Mouse (Mus musculus) heart, embryonic 15.5 days (tissue): ENCODE measurements around the gene Gm9945. TPM values are rescaled to one million over a fixed set of nuclear protein-coding genes. Genes with fewer than 3 reads are reported as not detected.

Source experiments
- ATAC-seq: fragments of 200-750 bp; cut with Nextera tagmentation; replicated peaks from 2 replicates; pipeline ENCODE4 v1.8.0; 2017; ENCODE audit warnings: low read depth, moderate TSS enrichment; ENCODE audit not compliant: insufficient number of reproducible peaks, insufficient read depth, low FRiP score
- H3K27ac ChIP-seq: fragments of 300-500 bp; sonication (generic); 2 replicates; pipeline ENCODE4 v1.5.1; 2015; ENCODE audit warnings: mild to moderate bottlenecking, inconsistent platforms
- H3K27me3 ChIP-seq: fragments of 300-500 bp; sonication (generic); 2 replicates; pipeline ENCODE4 v1.6.1; 2015; ENCODE audit warnings: inconsistent platforms
- H3K36me3 ChIP-seq: fragments of 300-500 bp; sonication (generic); 2 replicates; pipeline ENCODE4 v1.6.1; 2015; ENCODE audit warnings: mild to moderate bottlenecking, inconsistent platforms
- H3K4me1 ChIP-seq: fragments of 300-500 bp; sonication (generic); replicated peaks from 2 replicates; pipeline ENCODE4 v1.6.1; 2015; ENCODE audit warnings: inconsistent platforms
- H3K4me2 ChIP-seq: fragments of 300-500 bp; sonication (generic); 2 replicates; pipeline ENCODE4 v1.6.1; 2015; ENCODE audit warnings: inconsistent platforms, mild to moderate bottlenecking, moderate library complexity
- H3K4me3 ChIP-seq: fragments of 300-500 bp; sonication (generic); 2 replicates; pipeline ENCODE4 v1.5.1; 2015; ENCODE audit warnings: mild to moderate bottlenecking, inconsistent platforms
- H3K9ac ChIP-seq: fragments of 300-500 bp; sonication (generic); 2 replicates; pipeline ENCODE4 v1.6.1; 2015; ENCODE audit warnings: mild to moderate bottlenecking, inconsistent platforms
- H3K9me3 ChIP-seq: fragments of 300-500 bp; sonication (generic); replicated peaks from 2 replicates; pipeline ENCODE4 v1.6.1; 2016; ENCODE audit warnings: inconsistent platforms
- WGBS: fragments of 180-500 bp; shearing (Covaris S2); methylation state at CpG from one replicate; pipeline ENCODE4 v1.1.7; 2015; ENCODE audit warnings: mixed read lengths; 5-methylcytosine and 5-hydroxymethylcytosine counted together
- polyA plus RNA-seq: library from polyadenylated mRNA; unstranded; fragments of >200 nt; fragmentation: Nextera tagmentation; extraction: Ambion mirVana; gene quantifications from 2 replicates; pipeline ENCODE4 v1.2.1, GENCODE M21; 2015

Gene Gm9945
- polyA plus RNA-seq = not detected in 2 replicates

DNA sequence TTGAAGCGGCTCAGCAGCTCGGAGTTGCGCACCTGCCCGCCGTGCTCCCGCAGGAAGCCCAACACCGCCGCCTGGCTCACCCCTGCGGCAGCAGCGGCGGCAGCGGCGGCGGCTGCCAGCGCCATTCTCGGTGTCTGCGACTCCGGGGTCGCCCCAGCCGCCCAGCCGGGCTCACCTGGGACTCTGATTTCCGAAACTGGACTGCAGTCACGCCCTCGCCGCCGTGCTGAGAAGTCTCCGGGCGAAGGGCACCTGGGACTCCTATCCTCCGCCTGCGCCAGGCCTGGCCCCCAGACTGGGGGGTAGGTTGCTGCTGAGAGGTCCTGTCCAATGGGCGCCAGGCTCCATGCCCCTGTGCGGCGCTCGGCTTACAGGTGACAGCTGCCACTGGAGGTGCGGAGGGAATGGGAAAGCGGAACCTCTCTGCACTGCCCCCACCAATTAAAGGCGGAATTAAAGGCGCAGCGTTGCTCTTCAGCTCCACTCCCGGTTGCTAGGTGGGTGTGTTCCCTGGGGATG, at the start of gene Gm9945, which contains the start of gene Sowaha:
Gene Gm9945, plus strand, starts transcription at position 384 of the 519 bp plus-strand sequence.
Gene Sowaha, minus strand, starts transcription at position 492 of the 519 bp plus-strand sequence.
- no peak; the same call in 1 of the 2 replicates for ATAC-seq
- Histone ChIP-seq H3K36me3 (no peaks in the 10 kb centered on the region), H3K4me3 (peak within 1 kb of the TSS; percentile 61), H3K9ac (peak within 1 kb of the TSS; percentile 39), H3K27ac (no peak within 1 kb of the TSS), H3K4me2 (peak within 1 kb of the TSS; percentile 98), H3K9me3 (no peaks in the 10 kb centered on the region), H3K4me1 (peaks cover 19% of the 10 kb centered on the region), H3K27me3 (peaks cover 70% of the 10 kb centered on the region)
- 4% methylated on average over 40 of the region's 40 CpGs for WGBS

DNA sequence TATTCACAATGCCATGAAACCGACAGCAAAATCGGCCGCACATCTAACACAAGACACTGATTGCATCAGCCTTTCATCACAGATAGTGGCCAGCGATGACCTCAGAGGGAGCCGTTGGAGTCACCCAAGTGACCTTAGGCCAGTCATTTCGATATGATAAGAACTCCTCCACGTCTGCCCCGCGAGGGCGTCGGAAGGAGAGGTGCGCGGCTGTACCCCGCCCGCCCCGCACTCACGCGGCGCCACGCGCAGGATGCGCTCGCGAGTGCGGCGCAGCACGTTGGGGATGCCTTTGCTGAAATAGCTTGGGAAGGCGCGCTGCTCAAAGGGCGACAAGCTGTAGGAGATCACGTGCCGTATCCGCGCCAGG, 49.7 kb upstream of the Gm9945 start:
- Histone ChIP-seq H3K9me3 (no peaks in the 10 kb centered on the region), H3K36me3 (peaks cover 15% of the 10 kb centered on the region), H3K27ac (peak overlapping the region; percentile 83), H3K4me3 (peak overlapping the region; percentile 73), H3K4me2 (peak overlapping the region; percentile 70), H3K4me1 (peaks cover 22% of the 10 kb centered on the region), H3K9ac (peak overlapping the region; percentile 76), H3K27me3 (no peaks in the 10 kb centered on the region)
- WGBS = under 1% methylated on average over 34 of the region's 34 CpGs
- ATAC-seq = peak; percentile 25; the same call in 1 of the 2 replicates

DNA sequence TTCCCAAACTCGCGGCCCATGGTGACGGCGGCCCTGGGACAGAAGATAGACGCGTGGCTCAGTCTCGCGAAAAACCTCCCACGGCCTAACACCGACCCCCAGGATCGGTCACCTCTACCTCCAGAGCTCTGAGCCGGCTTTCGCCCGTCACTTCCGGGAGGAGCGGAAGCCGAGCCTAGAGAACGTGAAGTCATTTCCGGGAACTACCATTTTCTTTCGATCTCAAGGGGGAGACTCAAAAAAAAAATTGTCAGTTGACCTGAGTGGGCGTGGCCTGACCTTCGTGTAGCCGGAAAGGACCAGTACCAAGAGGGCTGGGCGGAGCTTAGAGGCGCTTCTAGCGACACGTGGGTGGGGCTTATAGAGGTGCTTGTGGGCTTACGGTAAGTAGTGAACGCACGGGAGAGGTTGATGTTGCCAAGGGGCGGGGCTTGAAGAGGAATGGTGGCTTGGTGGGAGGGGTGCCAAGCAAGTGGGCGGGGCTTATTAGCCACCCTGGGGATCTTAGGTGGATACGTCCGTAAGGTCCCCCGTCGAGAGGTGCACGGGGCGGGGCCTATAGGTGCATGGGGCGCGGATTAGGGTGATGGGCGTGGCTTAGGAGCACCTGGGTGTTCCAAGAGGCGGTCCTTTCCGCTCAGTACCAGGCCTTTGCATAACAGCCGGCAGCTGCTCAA, 49.2 kb upstream of the Gm9945 start, which contains the start of the genes Uqcrq and Gdf9:
Gene Uqcrq, minus strand, starts transcription at position 162 of the 677 bp plus-strand sequence.
Gene Gdf9, plus strand, starts transcription at position 354 of the 677 bp plus-strand sequence.
- H3K4me2 ChIP-seq = peak within 1 kb of the TSS; percentile 71
- peak within 1 kb of the TSS; percentile 76 for H3K9ac ChIP-seq
- peak; percentile 95 for ATAC-seq
- no peaks in the 10 kb centered on the region for H3K27me3 ChIP-seq
- H3K36me3 ChIP-seq = peaks cover 15% of the 10 kb centered on the region
- H3K9me3 ChIP-seq = no peaks in the 10 kb centered on the region
- peak within 1 kb of the TSS; percentile 83 for H3K27ac ChIP-seq
- peaks cover 18% of the 10 kb centered on the region for H3K4me1 ChIP-seq
- under 1% methylated on average over 44 of the region's 44 CpGs for WGBS
- peak within 1 kb of the TSS; percentile 73 for H3K4me3 ChIP-seq

DNA sequence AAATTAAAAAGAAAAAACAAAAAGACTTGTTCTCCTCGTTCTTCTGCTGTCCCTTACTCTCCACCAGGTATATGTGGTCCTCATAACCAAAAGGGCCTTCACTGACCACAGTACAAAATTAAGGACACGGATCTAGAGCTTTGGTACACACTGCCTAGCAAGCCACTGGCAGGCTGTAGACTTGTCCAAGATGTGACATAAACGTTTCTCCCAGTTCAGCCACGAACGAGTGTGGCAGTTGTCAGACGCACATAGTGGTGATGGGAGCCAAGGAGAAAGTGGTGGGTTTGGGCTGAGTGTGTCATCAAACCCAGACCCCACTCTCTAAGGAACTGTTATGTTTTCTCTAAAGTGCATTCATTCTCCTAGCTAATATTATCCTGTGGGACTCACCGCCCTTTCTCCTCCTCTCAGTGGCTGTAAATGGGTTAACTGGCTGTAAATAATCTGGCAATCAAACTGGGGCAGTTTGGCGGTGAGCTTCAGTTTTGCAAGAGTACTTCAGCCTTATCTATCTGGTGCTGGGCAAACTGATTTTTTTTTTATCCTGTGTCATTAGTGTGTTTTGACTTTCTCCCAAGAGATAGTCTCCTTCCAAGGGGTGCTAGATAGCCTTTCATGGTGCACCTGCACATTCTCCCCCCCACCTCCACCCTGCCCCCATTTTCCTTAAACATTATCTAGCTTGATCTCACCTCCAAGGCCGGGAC, 48.5 kb upstream of the Gm9945 start:
- Histone ChIP-seq H3K27ac (peak overlapping the region; percentile 83), H3K4me1 (peaks cover 17% of the 10 kb centered on the region), H3K4me3 (peak overlapping the region; percentile 73), H3K9me3 (no peaks in the 10 kb centered on the region), H3K4me2 (peak overlapping the region; percentile 71), H3K36me3 (peaks cover 15% of the 10 kb centered on the region), H3K9ac (peak overlapping the region; percentile 20; the same call in 1 of the 2 replicates), H3K27me3 (no peaks in the 10 kb centered on the region)
- ATAC-seq = peak; percentile 2; the same call in 1 of the 2 replicates
- WGBS = 12% methylated on average over 9 of the region's 9 CpGs

DNA sequence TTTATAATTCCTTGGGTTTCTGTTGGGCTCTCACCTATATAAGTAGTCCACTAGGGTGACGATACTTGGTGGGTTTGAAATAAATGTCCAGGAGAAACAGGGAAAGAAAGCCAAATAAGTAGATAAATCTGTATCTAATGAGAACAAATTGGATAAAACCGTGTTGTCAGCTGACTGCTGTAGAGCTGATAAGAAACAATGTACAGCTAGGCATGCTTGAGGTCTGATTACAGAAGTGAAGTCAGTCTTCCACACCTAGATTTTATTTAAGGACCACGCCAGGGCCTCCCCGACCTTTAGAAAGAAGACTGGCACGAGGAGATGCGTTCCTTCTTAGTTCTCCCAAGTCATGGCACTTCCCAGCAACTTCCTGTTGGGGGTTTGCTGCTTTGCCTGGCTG, 46.9 kb upstream of the Gm9945 start:
- WGBS = 43% methylated on average over 6 of the region's 6 CpGs
- no peaks in the 10 kb centered on the region for H3K9me3 ChIP-seq
- H3K4me3 ChIP-seq = no peak overlapping the region
- peaks cover 14% of the 10 kb centered on the region for H3K4me1 ChIP-seq
- no peaks in the 10 kb centered on the region for H3K27me3 ChIP-seq
- H3K9ac ChIP-seq = no peak overlapping the region
- no peak overlapping the region for H3K27ac ChIP-seq
- no peak for ATAC-seq
- peaks cover 8% of the 10 kb centered on the region for H3K36me3 ChIP-seq
- H3K4me2 ChIP-seq = no peak overlapping the region

DNA sequence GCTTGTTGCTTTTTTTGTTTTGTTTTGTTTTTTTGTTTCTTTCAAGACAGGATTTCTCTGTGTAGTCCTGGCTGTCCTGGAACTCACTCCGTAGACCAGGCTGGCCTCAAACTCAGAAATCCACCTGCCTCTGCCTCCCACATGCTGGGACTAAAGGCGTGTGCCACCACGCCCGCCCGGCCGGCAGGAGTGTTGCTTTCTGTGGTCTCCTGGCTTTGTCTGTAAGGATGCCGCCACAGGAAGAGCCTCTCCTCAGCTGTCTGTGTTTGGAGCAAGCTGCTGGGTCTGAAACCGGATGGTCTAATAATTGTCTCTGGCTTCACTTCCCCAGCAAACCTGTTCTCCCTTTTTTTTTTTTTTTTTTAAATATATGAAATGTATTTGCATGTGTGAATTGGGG, 44.5 kb upstream of the Gm9945 start:
- Histone ChIP-seq H3K36me3 (no peaks in the 10 kb centered on the region), H3K27me3 (no peaks in the 10 kb centered on the region), H3K4me2 (no peak overlapping the region), H3K9ac (no peak overlapping the region), H3K4me3 (no peak overlapping the region), H3K9me3 (no peaks in the 10 kb centered on the region), H3K27ac (no peak overlapping the region), H3K4me1 (peaks cover 6% of the 10 kb centered on the region)
- WGBS = 72% methylated on average over 8 of the region's 8 CpGs
- ATAC-seq = no peak

DNA sequence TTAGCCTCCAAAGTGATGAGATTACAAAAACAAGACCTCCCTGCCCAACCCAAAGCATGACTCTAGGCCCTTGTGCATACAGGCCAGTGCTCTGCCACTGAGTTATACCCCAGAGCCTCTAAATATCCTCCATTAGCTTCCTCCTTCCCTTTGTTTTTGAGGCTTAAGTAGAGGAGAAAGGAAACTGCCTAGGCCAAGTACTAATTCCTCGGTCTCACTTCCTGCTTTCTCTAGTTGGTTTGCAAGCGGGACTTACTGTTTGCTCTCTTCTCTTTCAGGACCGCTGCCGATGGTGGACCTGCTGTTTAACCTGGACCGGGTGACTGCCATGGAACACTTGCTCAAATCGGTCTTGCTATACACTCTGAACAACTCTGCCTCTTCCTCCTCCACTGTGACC, 43.6 kb upstream of the Gm9945 start:
- Histone ChIP-seq H3K27ac (no peak overlapping the region), H3K9ac (no peak overlapping the region), H3K36me3 (no peaks in the 10 kb centered on the region), H3K4me2 (no peak overlapping the region), H3K9me3 (no peaks in the 10 kb centered on the region), H3K4me3 (no peak overlapping the region), H3K4me1 (peaks cover 4% of the 10 kb centered on the region), H3K27me3 (no peaks in the 10 kb centered on the region)
- no peak for ATAC-seq
- WGBS = 85% methylated on average over 6 of the region's 6 CpGs

DNA sequence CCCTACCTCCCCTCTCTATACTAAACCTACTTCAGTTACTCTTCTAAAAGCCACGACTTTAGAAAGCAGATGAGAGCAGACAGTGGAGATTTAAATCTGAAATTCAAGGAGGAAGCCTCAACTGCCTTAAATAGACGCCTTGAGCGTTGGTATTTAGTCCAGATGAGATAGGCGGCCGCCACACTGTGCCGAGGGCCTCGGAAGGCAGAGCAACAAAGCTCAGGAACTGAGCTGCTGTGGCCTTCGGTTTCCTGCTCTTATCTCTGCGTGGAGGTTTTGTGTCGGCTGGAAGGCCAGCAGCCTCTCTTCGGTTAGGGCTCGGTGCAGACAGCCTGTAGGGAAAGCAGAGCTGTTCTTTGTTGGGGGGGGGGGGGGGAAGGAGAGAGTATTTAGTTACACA, 38.0 kb upstream of the Gm9945 start:
- H3K27me3 ChIP-seq = no peaks in the 10 kb centered on the region
- no peaks in the 10 kb centered on the region for H3K36me3 ChIP-seq
- peak overlapping the region; percentile 36 for H3K9ac ChIP-seq
- no peak for ATAC-seq
- H3K27ac ChIP-seq = peak overlapping the region; percentile 83
- 3% methylated on average over 12 of the region's 12 CpGs for WGBS
- peak overlapping the region; percentile 36; the same call in 1 of the 2 replicates for H3K4me2 ChIP-seq
- peaks cover 11% of the 10 kb centered on the region for H3K4me1 ChIP-seq
- H3K9me3 ChIP-seq = no peaks in the 10 kb centered on the region
- no peak overlapping the region for H3K4me3 ChIP-seq

DNA sequence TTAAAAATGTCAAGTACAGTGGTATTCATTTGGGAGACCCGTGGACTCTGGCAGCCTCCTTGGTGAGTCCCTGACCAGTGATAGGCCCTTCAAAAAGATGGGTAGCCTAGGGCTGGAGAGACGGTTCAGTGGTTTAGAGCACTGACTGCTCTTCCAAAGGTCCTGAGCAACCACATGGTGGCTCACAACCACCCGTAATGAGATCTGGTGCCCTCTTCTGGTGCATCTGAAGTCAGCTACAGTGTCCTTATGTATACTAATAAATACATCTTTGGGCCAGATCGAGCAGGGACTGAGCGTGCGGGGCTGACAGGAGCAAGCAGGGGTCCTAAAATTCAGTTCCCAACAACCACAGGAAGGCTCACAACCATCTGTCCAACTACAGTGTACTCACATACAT, 36.1 kb upstream of the Gm9945 start:
- WGBS = 45% methylated on average over 6 of the region's 6 CpGs

DNA sequence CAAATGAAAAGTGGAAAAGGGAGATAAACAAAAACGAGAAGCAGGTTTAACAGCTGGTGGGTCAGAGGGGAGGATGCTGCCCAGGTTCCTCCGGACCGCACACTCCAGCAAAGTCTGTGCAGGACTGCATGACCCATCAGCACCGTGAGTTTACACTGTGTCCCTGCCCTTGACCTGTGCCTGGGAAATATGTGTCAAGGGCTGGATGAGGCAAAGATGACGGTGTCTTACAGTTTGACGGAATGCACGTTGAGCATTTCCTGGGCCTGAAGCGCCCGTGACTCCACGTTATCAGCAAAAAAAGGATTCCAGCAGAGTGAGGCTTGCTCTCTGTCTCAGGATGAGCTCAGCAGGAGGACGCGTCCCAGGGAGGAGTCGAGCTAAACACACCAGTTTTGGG, 34.4 kb upstream of the Gm9945 start:
- H3K36me3 ChIP-seq = no peaks in the 10 kb centered on the region
- no peak for ATAC-seq
- 35% methylated on average over 13 of the region's 13 CpGs for WGBS
- H3K27ac ChIP-seq = no peak overlapping the region
- H3K4me1 ChIP-seq = peaks cover 23% of the 10 kb centered on the region
- H3K9ac ChIP-seq = no peak overlapping the region
- no peaks in the 10 kb centered on the region for H3K27me3 ChIP-seq
- H3K4me3 ChIP-seq = no peak overlapping the region
- H3K9me3 ChIP-seq = no peaks in the 10 kb centered on the region
- H3K4me2 ChIP-seq = no peak overlapping the region

More for the DNA sequence above, 36.1 kb upstream of the Gm9945 start:
- Histone ChIP-seq H3K36me3 (no peaks in the 10 kb centered on the region), H3K4me1 (peaks cover 15% of the 10 kb centered on the region), H3K27ac (no peak overlapping the region), H3K9ac (no peak overlapping the region), H3K4me2 (no peak overlapping the region), H3K27me3 (no peaks in the 10 kb centered on the region), H3K9me3 (no peaks in the 10 kb centered on the region), H3K4me3 (no peak overlapping the region)
- no peak for ATAC-seq

DNA sequence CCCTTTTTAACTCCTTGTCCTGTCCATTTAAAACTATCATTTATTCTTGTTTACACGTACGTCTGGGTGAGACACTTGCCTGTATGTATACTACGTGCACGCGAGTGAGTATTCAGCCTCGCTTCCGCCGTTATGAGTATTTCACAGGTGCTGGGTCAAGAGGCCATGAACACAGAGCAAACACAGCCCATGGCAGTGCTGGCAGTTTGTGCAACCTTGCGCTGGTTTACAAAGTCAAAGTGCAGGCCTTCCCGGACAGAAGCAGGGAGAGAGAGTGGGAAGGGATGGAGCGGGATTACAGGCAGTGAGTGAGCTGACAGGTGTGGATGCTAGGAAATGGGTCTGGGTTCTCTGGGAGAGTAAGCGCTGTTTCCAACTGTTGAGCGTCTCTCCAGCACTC, 33.8 kb upstream of the Gm9945 start:
- Histone ChIP-seq H3K4me1 (peaks cover 28% of the 10 kb centered on the region), H3K36me3 (no peaks in the 10 kb centered on the region), H3K27me3 (no peaks in the 10 kb centered on the region), H3K27ac (no peak overlapping the region), H3K4me2 (no peak overlapping the region), H3K9me3 (no peaks in the 10 kb centered on the region), H3K4me3 (no peak overlapping the region), H3K9ac (no peak overlapping the region)
- ATAC-seq = no peak
- WGBS = 80% methylated on average over 13 of the region's 13 CpGs
